Mouse (Mus musculus) cerebellum, postnatal 36 days (tissue): ENCODE results near the gene Foxn3.

Experiments used
- DNase-seq, 2 experiments: peaks; one replicate each; pipeline ENCODE4 v3.0.0; 2021 to 2022; ENCODE audit warnings: mixed read lengths in 2 of 2

Foxn3 gene

GRCm38 (mm10) chr12:99563219-99564059, at the start of gene Foxn3:
TSS of gene Foxn3 (minus strand) at chr12:99563582.
- peak; percentile 78 to 83 for DNase-seq

GRCm38 (mm10) chr12:99612181-99612871, 48.9 kb upstream of the Foxn3 start:
- DNase-seq: no peak

- no peak for DNase-seq
Observed at GRCm38 (mm10) chr12:99610868-99611267, 47.5 kb upstream of the Foxn3 start.

- no peak for DNase-seq
Observed at GRCm38 (mm10) chr12:99610069-99610815, 46.9 kb upstream of the Foxn3 start.

GRCm38 (mm10) chr12:99609643-99610042, 46.3 kb upstream of the Foxn3 start:
- DNase-seq: no peak

- DNase-seq: no peak
Observed at GRCm38 (mm10) chr12:99608279-99608955, 45.0 kb upstream of the Foxn3 start.

GRCm38 (mm10) chr12:99603381-99603780, 40.0 kb upstream of the Foxn3 start:
- no peak for DNase-seq

- no peak for DNase-seq
Observed at GRCm38 (mm10) chr12:99601841-99602240, 38.5 kb upstream of the Foxn3 start.

- no peak for DNase-seq
Observed at GRCm38 (mm10) chr12:99601392-99601791, 38.0 kb upstream of the Foxn3 start.

GRCm38 (mm10) chr12:99599606-99600005, 36.2 kb upstream of the Foxn3 start:
- no peak for DNase-seq

GRCm38 (mm10) chr12:99596397-99596796, 33.0 kb upstream of the Foxn3 start:
- no peak for DNase-seq

- DNase-seq: no peak
Observed at GRCm38 (mm10) chr12:99587338-99587737, 24.0 kb upstream of the Foxn3 start.

GRCm38 (mm10) chr12:99579989-99580388, 16.6 kb upstream of the Foxn3 start:
- DNase-seq: no peak

GRCm38 (mm10) chr12:99576682-99577081, 13.3 kb upstream of the Foxn3 start:
- no peak for DNase-seq

- no peak for DNase-seq
Observed at GRCm38 (mm10) chr12:99574299-99574698, 10.9 kb upstream of the Foxn3 start.

GRCm38 (mm10) chr12:99573036-99573435, 9.7 kb upstream of the Foxn3 start:
- no peak for DNase-seq

- no peak for DNase-seq
Observed at GRCm38 (mm10) chr12:99571999-99572398, 8.6 kb upstream of the Foxn3 start.

- DNase-seq: peak; percentile 78 to 80
Observed at GRCm38 (mm10) chr12:99570197-99570956, 7.0 kb upstream of the Foxn3 start.

GRCm38 (mm10) chr12:99565606-99566005, 2.2 kb upstream of the Foxn3 start:
- DNase-seq: no peak

GRCm38 (mm10) chr12:99564301-99564910, 1.0 kb upstream of the Foxn3 start:
- DNase-seq: no peak

- DNase-seq: peak in 1 of 2 experiments; percentile 36
Observed at GRCm38 (mm10) chr12:99562867-99563189, 554 bp downstream of the Foxn3 start.
